Mouse (Mus musculus): ENCODE measurements at regions not wholly inside any gene's neighbourhood (a gene's known extent, or its start where the extent isn't known, plus 50 kb on each side); places are given as distances from the start of the nearest gene placed in this dataset.

DNA sequence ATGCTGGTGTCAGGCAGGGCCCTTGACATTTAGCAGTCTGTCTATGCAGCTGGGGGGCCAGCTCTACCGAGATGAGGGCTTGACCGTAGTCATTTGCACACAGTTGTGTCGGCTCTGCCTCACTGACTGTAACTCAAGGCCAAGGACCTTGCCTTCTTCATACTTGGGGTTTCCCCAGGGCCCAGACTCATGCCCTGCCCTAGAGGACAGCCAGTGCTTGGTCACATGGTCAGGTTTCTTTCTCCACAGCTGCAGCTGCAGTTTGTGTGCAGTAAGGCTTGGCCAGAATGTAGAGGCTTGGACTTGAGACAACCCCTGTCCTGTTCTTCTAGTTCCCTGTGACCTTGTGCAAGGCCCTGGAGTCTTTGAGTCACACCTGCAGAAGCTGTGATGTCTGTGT is 68.7 kb upstream of the Id2 start:
- in situ Hi-C loops (cut with MboI; ENCODE audit: low sequenced_read_pairs in 2 of 2, unreplicated experiment in 2 of 2) = no loop called here
- H3K4me3 ChIP-seq (ENCODE audit: insufficient read depth in 1 of 2, low read depth in 1 of 2, low read length in 2 of 2, poor library complexity in 1 of 2, severe bottlenecking in 1 of 2) = no peak overlapping the region
- H3K9me3 ChIP-seq (ENCODE audit: control insufficient read depth, insufficient read depth, low read depth, low read length) = no peaks in the 10 kb centered on the region
- H3K27ac ChIP-seq (ENCODE audit: insufficient read depth, low read depth, low read length, poor library complexity, severe bottlenecking) = no peak overlapping the region
- H3K9ac ChIP-seq (ENCODE audit: insufficient read depth, low read depth, low read length, poor library complexity, severe bottlenecking) = no peak overlapping the region
- no peaks in the 10 kb centered on the region for H3K4me1 ChIP-seq (ENCODE audit: control insufficient read depth in 2 of 2, insufficient read depth in 2 of 2, low read length in 2 of 2, poor library complexity in 1 of 2)
- TF ChIP-seq MAFK (IDR thresholded peaks at IDR 0.05; ENCODE audit: insufficient read depth, low read depth, low read length) = no peak
- TF ChIP-seq HCFC1 (IDR thresholded peaks at IDR 0.05; ENCODE audit: borderline replicate concordance, insufficient read depth, low read length) = no peak
- no peak for TF ChIP-seq CHD2 (IDR thresholded peaks at IDR 0.05; ENCODE audit: low read depth, low read length)
- TF ChIP-seq ZC3H11A (IDR thresholded peaks at IDR 0.05; ENCODE audit: borderline replicate concordance, low read depth, low read length) = no peak
- no peak for TF ChIP-seq ZNF384 (IDR thresholded peaks at IDR 0.05; ENCODE audit: low read depth, low read length)
- no peaks in the 10 kb centered on the region for H3K36me3 ChIP-seq (ENCODE audit: control insufficient read depth, insufficient read depth, low read length, poor library complexity, severe bottlenecking)
- DNase-seq (ENCODE audit: low read depth, low spot score) = no peak

- Histone ChIP-seq H3K9me3 (ENCODE audit: control insufficient read depth, insufficient read depth, low read depth, low read length) (no peaks in the 10 kb centered on the region), H3K4me3 (ENCODE audit: insufficient read depth in 1 of 2, low read depth in 1 of 2, low read length in 2 of 2, poor library complexity in 1 of 2, severe bottlenecking in 1 of 2) (no peak overlapping the region), H3K27ac (ENCODE audit: insufficient read depth, low read depth, low read length, poor library complexity, severe bottlenecking) (no peak overlapping the region), H3K9ac (ENCODE audit: insufficient read depth, low read depth, low read length, poor library complexity, severe bottlenecking) (no peak overlapping the region), H3K36me3 (ENCODE audit: control insufficient read depth, insufficient read depth, low read length, poor library complexity, severe bottlenecking) (no peaks in the 10 kb centered on the region), H3K4me1 (ENCODE audit: control insufficient read depth in 2 of 2, insufficient read depth in 2 of 2, low read length in 2 of 2, poor library complexity in 1 of 2) (no peaks in the 10 kb centered on the region)
- no peak for DNase-seq (ENCODE audit: low read depth, low spot score)
- no peak for TF ChIP-seq ZNF384 (IDR thresholded peaks at IDR 0.05; ENCODE audit: low read depth, low read length)
- TF ChIP-seq MAFK (IDR thresholded peaks at IDR 0.05; ENCODE audit: insufficient read depth, low read depth, low read length) = no peak
- TF ChIP-seq HCFC1 (IDR thresholded peaks at IDR 0.05; ENCODE audit: borderline replicate concordance, insufficient read depth, low read length) = no peak
- no peak for TF ChIP-seq CHD2 (IDR thresholded peaks at IDR 0.05; ENCODE audit: low read depth, low read length)
- no peak for TF ChIP-seq ZC3H11A (IDR thresholded peaks at IDR 0.05; ENCODE audit: borderline replicate concordance, low read depth, low read length)
- in situ Hi-C loops (cut with MboI; ENCODE audit: low sequenced_read_pairs in 2 of 2, unreplicated experiment in 2 of 2) = no loop called here
These were observed 67.8 kb upstream of the Id2 start for GRCm38 (mm10) chr12:25164724-25165123.

GRCm38 (mm10) chr12:25163541-25163940 is 66.6 kb upstream of the Id2 start:
- TF ChIP-seq ZNF384 (IDR thresholded peaks at IDR 0.05; ENCODE audit: low read depth, low read length) (no peak), CHD2 (IDR thresholded peaks at IDR 0.05; ENCODE audit: low read depth, low read length) (no peak), ZC3H11A (IDR thresholded peaks at IDR 0.05; ENCODE audit: borderline replicate concordance, low read depth, low read length) (no peak), HCFC1 (IDR thresholded peaks at IDR 0.05; ENCODE audit: borderline replicate concordance, insufficient read depth, low read length) (no peak), MAFK (IDR thresholded peaks at IDR 0.05; ENCODE audit: insufficient read depth, low read depth, low read length) (no peak)
- DNase-seq (ENCODE audit: low read depth, low spot score) = no peak
- Histone ChIP-seq H3K27ac (ENCODE audit: insufficient read depth, low read depth, low read length, poor library complexity, severe bottlenecking) (no peak overlapping the region), H3K4me3 (ENCODE audit: insufficient read depth in 1 of 2, low read depth in 1 of 2, low read length in 2 of 2, poor library complexity in 1 of 2, severe bottlenecking in 1 of 2) (no peak overlapping the region), H3K9ac (ENCODE audit: insufficient read depth, low read depth, low read length, poor library complexity, severe bottlenecking) (no peak overlapping the region), H3K4me1 (ENCODE audit: control insufficient read depth in 2 of 2, insufficient read depth in 2 of 2, low read length in 2 of 2, poor library complexity in 1 of 2) (no peaks in the 10 kb centered on the region), H3K36me3 (ENCODE audit: control insufficient read depth, insufficient read depth, low read length, poor library complexity, severe bottlenecking) (no peaks in the 10 kb centered on the region), H3K9me3 (ENCODE audit: control insufficient read depth, insufficient read depth, low read depth, low read length) (no peaks in the 10 kb centered on the region)
- in situ Hi-C loops (cut with MboI; ENCODE audit: low sequenced_read_pairs in 2 of 2, unreplicated experiment in 2 of 2) = no loop called here

DNA sequence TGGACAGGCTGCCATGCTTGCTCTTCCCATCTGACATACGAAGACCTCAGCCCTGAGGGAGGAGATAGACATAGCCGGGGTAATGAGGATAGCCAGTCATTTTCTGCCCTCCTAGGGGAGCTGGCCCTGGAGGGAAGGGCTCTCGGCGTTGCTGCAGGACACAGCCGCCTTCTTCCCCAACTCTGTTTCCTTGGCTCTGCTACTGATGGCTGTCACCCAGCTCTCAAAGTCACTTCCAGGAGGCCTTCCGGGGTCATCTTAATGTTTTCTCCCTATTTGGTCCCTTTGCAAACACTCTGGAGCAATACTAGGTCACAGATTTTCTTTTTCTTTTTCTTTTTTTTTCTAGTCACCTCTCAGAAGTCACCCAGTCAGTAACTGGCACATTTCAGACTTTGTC is 65.9 kb upstream of the Id2 start:
- in situ Hi-C loops (cut with MboI; ENCODE audit: low sequenced_read_pairs in 2 of 2, unreplicated experiment in 2 of 2) = no loop called here
- DNase-seq (ENCODE audit: low read depth, low spot score) = no peak
- Histone ChIP-seq H3K4me3 (ENCODE audit: insufficient read depth in 1 of 2, low read depth in 1 of 2, low read length in 2 of 2, poor library complexity in 1 of 2, severe bottlenecking in 1 of 2) (no peak overlapping the region), H3K36me3 (ENCODE audit: control insufficient read depth, insufficient read depth, low read length, poor library complexity, severe bottlenecking) (no peaks in the 10 kb centered on the region), H3K27ac (ENCODE audit: insufficient read depth, low read depth, low read length, poor library complexity, severe bottlenecking) (no peak overlapping the region), H3K4me1 (ENCODE audit: control insufficient read depth in 2 of 2, insufficient read depth in 2 of 2, low read length in 2 of 2, poor library complexity in 1 of 2) (no peaks in the 10 kb centered on the region), H3K9me3 (ENCODE audit: control insufficient read depth, insufficient read depth, low read depth, low read length) (no peaks in the 10 kb centered on the region), H3K9ac (ENCODE audit: insufficient read depth, low read depth, low read length, poor library complexity, severe bottlenecking) (no peak overlapping the region)
- TF ChIP-seq ZNF384 (IDR thresholded peaks at IDR 0.05; ENCODE audit: low read depth, low read length) (no peak), ZC3H11A (IDR thresholded peaks at IDR 0.05; ENCODE audit: borderline replicate concordance, low read depth, low read length) (no peak), MAFK (IDR thresholded peaks at IDR 0.05; ENCODE audit: insufficient read depth, low read depth, low read length) (no peak), CHD2 (IDR thresholded peaks at IDR 0.05; ENCODE audit: low read depth, low read length) (no peak), HCFC1 (IDR thresholded peaks at IDR 0.05; ENCODE audit: borderline replicate concordance, insufficient read depth, low read length) (no peak)

- no peak overlapping the region for H3K4me3 ChIP-seq (ENCODE audit: insufficient read depth in 1 of 2, low read depth in 1 of 2, low read length in 2 of 2, poor library complexity in 1 of 2, severe bottlenecking in 1 of 2)
- H3K9me3 ChIP-seq (ENCODE audit: control insufficient read depth, insufficient read depth, low read depth, low read length) = no peaks in the 10 kb centered on the region
- no peaks in the 10 kb centered on the region for H3K36me3 ChIP-seq (ENCODE audit: control insufficient read depth, insufficient read depth, low read length, poor library complexity, severe bottlenecking)
- H3K4me1 ChIP-seq (ENCODE audit: control insufficient read depth in 2 of 2, insufficient read depth in 2 of 2, low read length in 2 of 2, poor library complexity in 1 of 2) = no peaks in the 10 kb centered on the region
- in situ Hi-C loops (cut with MboI; ENCODE audit: low sequenced_read_pairs in 2 of 2, unreplicated experiment in 2 of 2) = no loop called here
- H3K9ac ChIP-seq (ENCODE audit: insufficient read depth, low read depth, low read length, poor library complexity, severe bottlenecking) = no peak overlapping the region
- no peak for DNase-seq (ENCODE audit: low read depth, low spot score)
- no peak overlapping the region for H3K27ac ChIP-seq (ENCODE audit: insufficient read depth, low read depth, low read length, poor library complexity, severe bottlenecking)
- TF ChIP-seq HCFC1 (IDR thresholded peaks at IDR 0.05; ENCODE audit: borderline replicate concordance, insufficient read depth, low read length) = no peak
- TF ChIP-seq MAFK (IDR thresholded peaks at IDR 0.05; ENCODE audit: insufficient read depth, low read depth, low read length) = no peak
- TF ChIP-seq ZC3H11A (IDR thresholded peaks at IDR 0.05; ENCODE audit: borderline replicate concordance, low read depth, low read length) = no peak
- no peak for TF ChIP-seq ZNF384 (IDR thresholded peaks at IDR 0.05; ENCODE audit: low read depth, low read length)
- no peak for TF ChIP-seq CHD2 (IDR thresholded peaks at IDR 0.05; ENCODE audit: low read depth, low read length)
These were observed 65.0 kb upstream of the Id2 start for GRCm38 (mm10) chr12:25161939-25162338.
